Mouse (Mus musculus) c-Kit-negative CD71-positive TER-119-positive erythroid progenitor cells, embryonic 14.5 days (primary cell): ENCODE data around the gene Ckap4.
A peak's percentile ranks its signal among the peaks of the same experiment; 100 is the strongest.
"Not testable (repeated sequence)": the region's sequence is repeated elsewhere in the genome, so short reads cannot be mapped to it uniquely, and the experiment has no call there.

Source experiments
- DNase-seq: peaks from one replicate; pipeline ENCODE4 v3.0.0-alpha.2; 2013; ENCODE audit warnings: low read depth, low spot score

The Ckap4 gene

GRCm38 (mm10) chr10:84549146-84549919 is 15.5 kb upstream of the Ckap4 start:
- no peak for DNase-seq

DNA sequence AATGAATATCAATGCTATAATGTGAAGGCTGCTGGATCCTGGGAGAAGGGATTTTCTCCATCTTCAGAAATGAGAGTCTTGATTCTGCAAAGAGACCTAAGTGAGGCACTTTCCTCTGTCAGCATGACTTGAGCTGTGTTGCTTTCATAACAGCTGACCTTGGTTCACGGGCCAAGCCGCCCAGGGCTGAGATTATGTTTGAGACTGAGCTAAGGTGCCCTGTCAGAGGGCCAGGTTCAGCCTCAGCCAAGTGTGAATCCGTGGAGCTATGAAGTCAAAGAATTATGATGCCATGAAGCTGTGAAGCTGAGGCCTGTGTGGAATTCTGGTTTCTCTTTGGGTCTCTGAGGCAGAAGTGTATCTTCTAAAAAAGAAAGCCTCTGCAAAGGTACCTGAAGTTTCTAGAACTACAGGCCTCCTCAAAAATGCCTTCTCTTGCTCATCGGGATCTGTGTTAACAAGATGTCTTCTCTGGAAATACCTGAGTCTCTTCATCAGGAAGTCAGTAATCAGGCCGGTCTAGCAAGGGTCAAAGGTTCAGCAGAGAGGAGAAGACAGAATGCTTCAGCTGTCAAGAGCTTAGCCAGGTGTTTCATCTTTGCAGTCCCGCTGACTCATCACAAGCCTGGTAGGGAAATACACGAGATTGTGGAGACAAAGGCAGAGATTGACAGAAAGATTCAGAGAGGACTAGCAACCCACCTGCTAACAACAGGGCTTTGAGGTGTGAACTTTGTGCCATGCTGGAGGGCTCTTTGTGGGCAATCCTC is 11.2 kb upstream of the Ckap4 start:
- no peak for DNase-seq

DNA sequence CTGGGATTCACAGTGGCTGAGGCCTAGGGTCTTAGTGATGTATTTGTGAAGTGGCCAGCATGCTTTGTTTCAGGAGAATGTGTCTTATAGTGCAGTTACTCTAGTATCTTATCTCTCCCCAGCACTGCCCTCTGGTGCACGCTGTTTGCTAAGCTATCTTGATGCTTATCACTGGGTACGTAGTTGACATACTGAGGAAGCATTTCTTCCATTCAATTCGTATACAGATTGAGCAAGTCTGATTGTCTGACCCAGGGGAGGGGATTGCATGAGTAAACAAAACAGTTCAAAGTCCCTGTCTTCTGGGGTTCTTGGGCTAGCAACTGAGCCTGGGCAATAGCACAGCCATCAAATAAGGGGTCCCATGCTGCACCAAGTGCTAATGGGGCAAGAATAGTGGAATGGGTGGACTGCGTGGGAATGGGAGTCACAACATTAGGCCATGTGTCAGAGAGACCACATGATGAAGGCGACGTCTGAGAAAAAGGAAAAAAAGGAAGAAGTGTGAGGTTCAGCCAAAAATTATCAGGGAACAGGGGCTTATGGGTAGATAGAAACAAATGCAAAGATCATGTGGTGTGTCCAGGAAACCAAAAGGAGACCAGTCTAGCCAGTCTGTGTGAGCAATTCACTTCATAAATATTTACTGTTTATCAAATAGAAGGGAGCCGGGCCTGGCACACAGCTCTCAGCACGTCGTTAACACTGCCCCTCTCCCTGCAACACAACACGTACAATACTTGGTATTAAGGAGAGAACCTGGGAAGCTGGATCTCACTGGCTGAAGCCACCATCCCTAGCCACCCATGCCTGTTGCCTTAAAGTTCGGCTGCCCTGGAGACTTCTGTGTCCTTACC is 9.2 kb upstream of the Ckap4 start:
- no peak for DNase-seq

- DNase-seq: no peak
Measured at GRCm38 (mm10) chr10:84539651-84540050, 5.8 kb upstream of the Ckap4 start.

DNA sequence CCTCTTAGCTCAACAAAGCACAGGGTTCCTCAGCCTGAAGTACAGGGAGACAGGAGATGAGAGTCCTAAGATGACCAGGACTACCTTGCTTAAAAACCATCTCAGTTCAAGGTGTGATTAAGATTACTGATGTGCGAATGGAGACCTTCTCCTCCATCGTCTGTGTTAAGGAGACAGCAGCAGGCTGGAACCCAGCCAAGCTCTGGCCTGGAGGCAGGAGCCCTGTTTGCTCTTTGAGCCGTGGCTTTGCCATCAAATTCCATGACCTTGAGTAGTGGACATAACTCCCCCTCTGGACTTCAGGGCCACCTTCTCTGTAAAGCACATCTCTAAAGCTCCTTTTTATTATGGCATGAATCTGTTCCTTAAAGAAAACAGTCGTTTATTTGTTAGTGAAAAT is 2.0 kb upstream of the Ckap4 start:
- no peak for DNase-seq

GRCm38 (mm10) chr10:84535458-84535857 is 1.6 kb upstream of the Ckap4 start:
- no peak for DNase-seq

DNA sequence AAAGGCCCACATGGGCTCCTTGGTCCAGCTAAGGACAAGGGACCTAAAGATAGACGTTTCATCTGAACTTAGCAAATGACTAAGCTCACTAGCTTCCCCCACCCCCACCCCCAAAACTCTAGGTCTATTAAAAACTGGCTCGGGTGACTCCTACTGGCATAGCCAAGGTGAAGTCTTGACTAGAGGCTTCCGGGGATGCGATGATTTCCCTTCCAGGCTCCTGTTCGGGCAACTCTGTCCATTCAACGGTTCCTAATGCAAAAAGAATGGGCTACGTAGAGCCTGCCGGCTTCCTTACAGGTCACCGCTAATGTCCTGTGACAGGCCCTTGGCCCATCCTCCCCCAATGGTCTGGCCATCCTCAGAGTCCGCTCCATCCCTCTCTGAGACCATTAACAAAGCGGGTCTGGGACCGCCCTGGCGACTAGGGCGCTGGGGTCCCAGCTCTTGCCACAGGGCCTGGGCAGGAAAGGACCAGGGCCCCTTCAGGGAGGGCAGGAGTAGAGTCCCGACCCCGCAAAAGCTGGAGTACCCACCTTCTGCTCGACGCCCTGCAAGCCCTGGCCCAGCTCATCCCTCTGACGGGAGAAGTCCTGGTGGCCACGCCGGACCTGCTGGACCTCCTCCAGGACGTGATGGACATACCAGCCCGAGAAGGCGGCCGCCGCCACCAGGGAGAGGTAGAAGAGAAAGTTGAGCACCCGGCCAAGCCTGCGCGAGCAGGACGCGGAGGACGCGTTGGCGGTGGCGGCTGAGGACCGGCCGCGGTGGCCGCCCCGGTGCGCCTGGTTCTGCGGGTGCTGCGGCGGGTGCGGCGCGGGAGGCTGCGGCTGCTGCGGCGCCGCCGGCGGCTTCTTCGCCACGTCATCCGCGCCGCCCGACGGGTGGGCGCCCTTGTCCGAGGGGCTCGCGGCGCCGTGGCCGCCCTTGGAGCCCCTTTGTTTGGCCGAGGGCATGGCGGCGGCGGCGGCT is 665 bp downstream of the Ckap4 start:
- no peak for DNase-seq

DNA sequence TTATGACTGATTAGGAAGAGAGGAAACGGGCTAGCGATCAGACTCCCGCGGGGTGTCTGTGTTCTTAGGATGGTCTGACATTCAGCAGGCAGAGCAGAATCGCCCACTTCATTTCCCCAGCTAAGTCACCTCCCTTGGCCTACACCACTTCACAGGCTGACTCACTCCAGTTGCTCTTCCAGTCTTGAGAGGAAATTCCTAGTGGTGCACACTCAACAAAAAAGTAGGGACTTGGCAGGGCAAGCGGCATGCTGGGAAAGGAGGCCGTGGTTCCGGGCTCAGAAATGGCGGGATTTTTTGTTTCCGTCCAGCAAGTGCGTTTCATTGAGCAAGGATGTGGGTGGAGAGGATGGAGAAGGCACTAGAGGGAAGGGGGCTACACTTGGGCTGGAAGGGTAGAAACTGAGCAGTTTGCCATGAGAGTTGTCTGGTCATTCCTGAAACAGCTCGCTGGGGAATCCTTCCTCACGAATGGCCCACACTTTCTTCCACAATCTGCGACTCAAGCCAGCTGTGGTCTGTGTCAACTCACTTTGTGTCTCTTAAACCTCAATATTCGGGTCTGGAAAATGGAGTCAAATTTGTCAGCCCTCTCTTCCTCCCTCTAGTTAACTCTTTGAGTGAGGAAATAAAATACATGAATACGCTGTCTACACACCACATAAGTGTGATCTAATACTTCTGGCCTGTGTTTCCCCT is 1.5 kb downstream of the Ckap4 start:
- DNase-seq: no peak

GRCm38 (mm10) chr10:84531576-84531975 is 2.3 kb downstream of the Ckap4 start:
- no peak for DNase-seq

GRCm38 (mm10) chr10:84530388-84530787 is 3.5 kb downstream of the Ckap4 start:
- DNase-seq: no peak

DNA sequence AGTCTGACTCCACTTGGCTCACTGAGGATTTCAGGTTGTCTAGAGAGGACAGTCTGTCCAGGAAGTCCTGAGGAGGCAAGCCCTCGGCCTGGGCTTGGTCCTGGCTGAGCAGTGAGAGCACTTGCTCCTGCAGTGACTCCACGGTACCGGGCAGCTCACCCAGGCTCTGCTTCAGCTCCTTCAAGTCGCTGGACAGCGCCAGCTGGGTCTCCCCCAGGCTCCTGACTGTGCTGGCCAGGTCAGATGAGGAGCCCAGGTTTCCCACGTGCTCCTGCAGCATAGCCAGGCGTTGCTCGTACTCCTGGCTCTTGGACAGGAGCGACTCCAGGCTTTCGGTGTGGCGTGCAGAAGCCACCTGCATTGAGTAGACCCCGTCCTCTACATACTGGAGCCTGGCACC is 6.2 kb downstream of the Ckap4 start:
- no peak for DNase-seq

GRCm38 (mm10) chr10:84527070-84527469 is 6.8 kb downstream of the Ckap4 start:
- no peak for DNase-seq

- no peak for DNase-seq
Measured at GRCm38 (mm10) chr10:84526488-84526887, 7.4 kb downstream of the Ckap4 start.

- no peak for DNase-seq
Measured at GRCm38 (mm10) chr10:84523682-84524081, 10.2 kb downstream of the Ckap4 start.

DNA sequence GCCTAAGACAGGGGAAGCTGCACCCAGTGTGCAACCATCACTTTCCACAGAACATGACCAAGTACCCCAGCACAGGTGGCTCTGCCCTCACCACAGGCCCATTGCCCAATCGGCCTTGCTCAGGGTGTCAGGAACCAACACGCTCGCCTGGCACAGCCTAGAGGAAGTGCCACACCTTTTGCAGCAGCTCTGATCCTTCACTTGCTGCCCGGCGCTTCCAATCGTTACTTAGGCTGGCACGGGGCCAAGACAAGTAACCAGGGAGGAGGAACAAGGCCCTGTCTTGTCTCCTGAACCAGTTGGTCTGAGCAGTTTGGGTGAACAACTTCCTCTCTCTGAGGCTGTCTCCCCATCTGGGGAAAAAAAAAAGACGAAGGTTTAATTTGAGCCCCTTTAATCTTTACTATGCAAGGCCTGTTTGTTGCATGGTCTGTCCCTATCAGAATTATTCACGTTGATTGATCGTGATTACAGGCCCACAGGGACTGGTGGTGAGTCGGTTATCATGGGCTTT is 17.4 kb downstream of the Ckap4 start:
- DNase-seq: no peak

DNA sequence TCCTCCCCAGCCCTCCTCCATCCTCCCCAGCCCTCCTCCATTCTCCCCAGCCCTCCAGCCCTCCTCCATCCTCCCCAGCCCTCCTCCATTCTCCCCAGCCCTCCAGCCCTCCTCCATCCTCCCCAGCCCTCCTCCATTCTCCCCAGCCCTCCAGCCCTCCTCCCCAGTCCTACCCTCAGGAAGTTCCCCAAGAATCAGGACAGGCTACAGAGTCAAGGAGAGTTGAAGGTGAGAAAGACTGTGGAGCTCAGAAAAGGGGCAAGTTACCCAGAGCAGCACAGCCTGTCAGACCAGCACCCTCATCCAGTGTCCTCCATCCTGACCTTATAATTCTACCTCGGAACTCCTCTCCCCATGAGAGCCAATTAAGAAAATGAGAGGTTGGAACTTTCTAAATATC is 17.9 kb downstream of the Ckap4 start:
- DNase-seq: not testable (repeated sequence)

- peak; percentile 59 for DNase-seq
Measured at GRCm38 (mm10) chr10:84515512-84515950, 18.3 kb downstream of the Ckap4 start.

- DNase-seq: peak; percentile 59
Measured at GRCm38 (mm10) chr10:84514038-84514578, 19.8 kb downstream of the Ckap4 start.

DNA sequence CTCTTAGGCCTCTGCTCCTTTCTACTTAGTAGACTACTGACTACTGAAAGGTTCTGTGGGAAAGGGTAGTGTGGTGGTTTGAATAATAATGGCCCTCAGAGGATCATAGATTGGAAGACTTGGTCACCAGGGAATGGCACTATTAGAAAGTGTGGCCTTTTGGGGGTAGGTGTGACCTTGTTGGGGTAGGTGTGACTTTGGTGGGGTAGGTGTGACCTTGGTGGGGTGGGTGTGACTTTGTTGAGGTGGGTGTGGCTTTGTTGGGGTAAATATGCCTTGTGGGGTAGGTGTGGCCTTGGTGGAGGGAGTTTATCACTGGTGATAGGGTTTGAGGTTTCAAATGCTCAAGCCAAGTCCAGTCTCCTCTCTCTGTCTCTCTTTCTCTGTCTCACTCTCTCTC is 21.1 kb downstream of the Ckap4 start:
- no peak for DNase-seq

DNA sequence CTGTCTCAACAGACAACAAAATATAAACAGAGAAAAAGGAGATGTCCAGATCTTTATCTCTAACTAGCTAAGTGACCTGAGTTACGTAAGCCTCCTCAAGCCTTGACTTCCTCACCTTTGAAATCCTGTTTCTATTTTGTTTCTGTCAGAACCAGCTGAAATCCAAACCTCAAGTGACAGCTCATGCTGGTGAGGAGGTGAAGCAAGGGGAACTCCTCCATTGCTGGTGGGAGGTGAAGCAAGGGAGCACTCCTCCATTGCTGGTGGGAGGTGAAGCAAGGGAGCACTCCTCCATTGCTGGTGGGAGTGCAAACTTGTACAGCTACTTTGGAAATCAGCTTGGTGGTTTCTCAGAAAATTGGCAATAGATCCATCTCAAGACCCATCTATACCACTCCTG is 25.3 kb downstream of the Ckap4 start:
- no peak for DNase-seq
